Mouse (Mus musculus): Measurements from ENCODE around the gene Gm5890. TPM values are rescaled to one million over a fixed set of nuclear protein-coding genes. Genes with fewer than 3 reads are reported as not detected.
"Not testable (repeated sequence)": the region's sequence is repeated elsewhere in the genome, so short reads cannot be mapped to it uniquely, and the experiment has no call there.

The Gm5890 gene
- not detected for total RNA-seq (2018; cell fraction: chromatin; rRNA removed)
- not detected for total RNA-seq (2018; cell fraction: cytosol; rRNA removed)
- not detected for total RNA-seq (2018; cell fraction: nucleus; rRNA removed)
- not detected in 3 replicates for polyA plus RNA-seq (2018)

DNA sequence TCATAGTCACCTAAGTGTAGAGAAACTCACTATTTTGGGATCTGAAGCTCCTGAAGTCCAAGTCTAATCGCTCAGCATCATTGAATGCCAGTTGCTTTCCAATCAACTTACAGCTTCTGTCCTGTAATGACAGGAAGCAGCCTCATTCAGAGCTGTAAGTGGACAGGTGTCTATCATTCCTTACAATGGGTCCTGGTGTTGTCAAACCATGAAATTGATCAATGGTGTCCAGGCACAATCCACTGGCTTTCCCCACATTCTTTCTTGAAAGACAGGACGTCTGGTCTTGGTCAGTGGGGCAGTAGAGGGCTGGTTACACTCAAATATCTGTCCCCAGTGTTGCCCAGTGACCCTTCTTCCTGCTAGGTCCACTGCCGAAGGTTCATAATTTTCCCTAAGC is at the start of gene Gm5890:
Gene Gm5890, minus strand, starts transcription at position 101 of the 400 bp plus-strand sequence.
- H3K79me2 ChIP-seq (ENCODE audit: inconsistent target); H3K4me3 ChIP-seq (ENCODE audit: inconsistent target); H3K27ac ChIP-seq; H3K36me3 ChIP-seq (ENCODE audit: inconsistent target): not testable (repeated sequence)
- WGBS (ENCODE audit: missing documents): no CpG with 5 or more reads among the region's 3 CpGs

DNA sequence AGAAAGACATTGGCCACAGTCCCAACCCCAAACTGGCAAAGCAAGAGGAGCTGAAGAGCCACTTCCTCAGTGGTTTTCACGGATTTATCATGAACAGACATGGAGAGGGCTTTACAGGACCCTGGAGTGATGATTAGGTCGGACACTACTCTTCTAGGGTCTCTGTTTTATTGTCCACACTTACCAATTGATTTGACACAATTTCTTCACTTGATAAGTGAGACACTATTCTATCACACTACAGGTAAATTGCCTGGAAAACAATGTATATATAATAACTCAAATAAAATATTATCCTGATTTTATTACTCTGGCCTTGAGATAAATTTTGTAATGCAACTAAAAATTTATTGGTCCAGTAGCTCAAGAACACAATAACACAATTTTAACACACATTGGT is 28.9 kb downstream of the Gm5890 start, which contains the start of gene Gm4498:
Gene Gm4498, minus strand, starts transcription at position 101 of the 400 bp plus-strand sequence.
- not testable (repeated sequence) for H3K4me3 ChIP-seq (ENCODE audit: inconsistent target); H3K36me3 ChIP-seq (ENCODE audit: inconsistent target); H3K79me2 ChIP-seq (ENCODE audit: inconsistent target); H3K27ac ChIP-seq
- no CpG with 5 or more reads among the region's 2 CpGs for WGBS (ENCODE audit: missing documents)

Other genes starting within 250 kb of the Gm5890 start
- gene Vmn1r91, start 163.2 kb downstream of the Gm5890 start, polyA plus RNA-seq (2018): not detected in 3 replicates
- not detected in 3 replicates for gene Gm16442, start 140.3 kb downstream of the Gm5890 start, polyA plus RNA-seq (2018)
- not detected in 3 replicates for gene Vmn1r93, start 123.7 kb downstream of the Gm5890 start, polyA plus RNA-seq (2018)
- gene Vmn1r94, start 94.5 kb downstream of the Gm5890 start, polyA plus RNA-seq (2018): not detected in 3 replicates
- not detected in 3 replicates for gene Vmn1r95, start 69.1 kb downstream of the Gm5890 start, polyA plus RNA-seq (2018)
- not detected in 3 replicates for gene Gm6164, start 57.2 kb downstream of the Gm5890 start, polyA plus RNA-seq (2018)
- not detected in 3 replicates for gene Gm4498, start 29.0 kb downstream of the Gm5890 start, polyA plus RNA-seq (2018)
- not detected in 3 replicates for gene Gm4133, start 71.2 kb upstream of the Gm5890 start, polyA plus RNA-seq (2018)
- not detected in 3 replicates for gene Gm5728, start 112.6 kb upstream of the Gm5890 start, polyA plus RNA-seq (2018)
- gene Vmn1r100, start 155.1 kb upstream of the Gm5890 start, polyA plus RNA-seq (2018): not detected in 3 replicates
- gene Vmn1r101, start 179.8 kb upstream of the Gm5890 start, polyA plus RNA-seq (2018): not detected in 3 replicates
- not detected in 3 replicates for gene Gm10670, start 212.1 kb upstream of the Gm5890 start, polyA plus RNA-seq (2018)
- gene Vmn1r103, start 247.7 kb upstream of the Gm5890 start, polyA plus RNA-seq (2018): not detected in 3 replicates